Mouse (Mus musculus): Measurements from ENCODE around the gene Gabpa.

The Gabpa gene

GRCm38 (mm10) chr16:84834745-84835440 is at the start of gene Gabpa:
Gene Gabpa, plus strand, starts transcription at chr16:84834925.
- peak; percentile 87 to 93 for DNase-seq

- DNase-seq, result no peak
Observed at GRCm38 (mm10) chr16:84784966-84785365, 49.8 kb upstream of the Gabpa start.

- no peak for DNase-seq
Observed at GRCm38 (mm10) chr16:84790595-84791165, 44.0 kb upstream of the Gabpa start.

GRCm38 (mm10) chr16:84793401-84793800 is 41.3 kb upstream of the Gabpa start:
- no peak for DNase-seq

- DNase-seq, result no peak
Observed at GRCm38 (mm10) chr16:84795337-84795736, 39.4 kb upstream of the Gabpa start.

GRCm38 (mm10) chr16:84796678-84797077 is 38.0 kb upstream of the Gabpa start:
- DNase-seq, result no peak

GRCm38 (mm10) chr16:84800038-84800437 is 34.7 kb upstream of the Gabpa start:
- DNase-seq, result no peak

- DNase-seq, result no peak
Observed at GRCm38 (mm10) chr16:84802217-84802616, 32.5 kb upstream of the Gabpa start.

GRCm38 (mm10) chr16:84804866-84805265 is 29.9 kb upstream of the Gabpa start:
- DNase-seq, result no peak

- DNase-seq, result no peak
Observed at GRCm38 (mm10) chr16:84806175-84806574, 28.6 kb upstream of the Gabpa start.

- no peak for DNase-seq
Observed at GRCm38 (mm10) chr16:84807874-84808273, 26.9 kb upstream of the Gabpa start.

GRCm38 (mm10) chr16:84810254-84810653 is 24.5 kb upstream of the Gabpa start:
- DNase-seq, result no peak

- no peak for DNase-seq
Observed at GRCm38 (mm10) chr16:84813852-84814251, 20.9 kb upstream of the Gabpa start.

- no peak for DNase-seq
Observed at GRCm38 (mm10) chr16:84814511-84814910, 20.2 kb upstream of the Gabpa start.

GRCm38 (mm10) chr16:84817423-84817822 is 17.3 kb upstream of the Gabpa start:
- no peak for DNase-seq

- DNase-seq, result no peak
Observed at GRCm38 (mm10) chr16:84825009-84825408, 9.7 kb upstream of the Gabpa start.

GRCm38 (mm10) chr16:84831696-84832095 is 3.0 kb upstream of the Gabpa start:
- DNase-seq, result no peak

- no peak for DNase-seq
Observed at GRCm38 (mm10) chr16:84832736-84833135, 2.0 kb upstream of the Gabpa start.

GRCm38 (mm10) chr16:84834344-84834743 is 381 bp upstream of the Gabpa start:
- DNase-seq, result no peak

- DNase-seq, result peak; percentile 82 to 85
Observed at GRCm38 (mm10) chr16:84835441-84835822, 707 bp downstream of the Gabpa start, which contains the start of gene Atp5j. Gene Atp5j, minus strand, starts transcription at chr16:84835625.

- DNase-seq, result peak in 1 of 2 experiments; percentile 45
Observed at GRCm38 (mm10) chr16:84835823-84836743, 1.4 kb downstream of the Gabpa start.

- no peak for DNase-seq
Observed at GRCm38 (mm10) chr16:84838576-84838975, 3.9 kb downstream of the Gabpa start.

- DNase-seq, result no peak
Observed at GRCm38 (mm10) chr16:84853492-84853891, 18.8 kb downstream of the Gabpa start.

GRCm38 (mm10) chr16:84864656-84865055 is 29.9 kb downstream of the Gabpa start:
- DNase-seq, result no peak
